Mouse (Mus musculus) natural killer cell, adult 2 months (primary cell): Measurements from ENCODE around the gene Flywch2.

Experiments used
- DNase-seq, 2 experiments: peaks; one replicate each; pipeline ENCODE4 v3.0.0; 2022; ENCODE audit warnings: low spot score in 2 of 2

Gene Flywch2

DNA sequence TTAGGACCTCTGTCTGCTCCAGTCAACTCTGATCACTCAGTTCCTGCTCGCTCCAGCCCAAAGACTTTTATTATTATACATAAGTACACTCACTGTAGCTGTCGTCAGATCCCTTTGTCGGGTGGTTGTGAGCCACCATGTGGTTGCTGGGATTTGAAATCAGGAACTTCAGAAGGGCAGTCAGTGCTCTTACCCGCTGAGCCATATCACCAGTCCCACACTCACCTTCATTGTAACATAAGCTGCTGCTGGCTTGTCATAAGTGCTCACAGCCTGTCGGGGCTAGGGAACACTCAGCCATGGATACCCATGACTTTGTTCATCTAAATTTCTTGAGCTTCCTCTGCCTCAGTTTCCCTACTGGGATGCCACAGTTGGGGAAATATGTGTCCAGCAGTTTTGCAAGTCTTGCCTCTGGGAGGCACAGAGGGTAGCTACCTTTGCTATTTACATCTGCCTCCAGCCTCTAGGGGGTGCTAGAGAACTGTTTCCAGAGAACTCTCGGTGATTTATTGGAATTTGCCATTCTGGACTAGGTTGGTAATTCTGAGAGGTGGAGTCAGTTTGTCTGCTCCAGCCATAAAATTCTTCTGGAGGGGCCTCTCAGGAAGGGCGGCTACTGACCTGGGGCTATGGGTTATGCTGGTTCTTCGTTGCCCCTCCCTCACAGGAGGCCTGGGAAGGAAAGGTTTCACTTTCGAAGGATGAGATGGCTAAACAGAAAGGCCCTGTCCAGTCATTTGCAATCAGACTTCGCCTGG is 37.1 kb downstream of the Flywch2 start:
- peak; percentile 71 to 72 for DNase-seq

- DNase-seq = peak; percentile 42 to 77
Measured at GRCm38 (mm10) chr17:23748026-23748425, 37.9 kb downstream of the Flywch2 start.

- no peak for DNase-seq
Measured at GRCm38 (mm10) chr17:23747471-23747870, 38.4 kb downstream of the Flywch2 start.

- no peak for DNase-seq
Measured at GRCm38 (mm10) chr17:23746767-23747166, 39.1 kb downstream of the Flywch2 start.

GRCm38 (mm10) chr17:23746311-23746710 is 39.6 kb downstream of the Flywch2 start:
- no peak for DNase-seq

- no peak for DNase-seq
Measured at GRCm38 (mm10) chr17:23745301-23746251, 40.3 kb downstream of the Flywch2 start, which contains the start of gene Kremen2. Kremen2 (minus strand) TSS chr17:23745833.

DNA sequence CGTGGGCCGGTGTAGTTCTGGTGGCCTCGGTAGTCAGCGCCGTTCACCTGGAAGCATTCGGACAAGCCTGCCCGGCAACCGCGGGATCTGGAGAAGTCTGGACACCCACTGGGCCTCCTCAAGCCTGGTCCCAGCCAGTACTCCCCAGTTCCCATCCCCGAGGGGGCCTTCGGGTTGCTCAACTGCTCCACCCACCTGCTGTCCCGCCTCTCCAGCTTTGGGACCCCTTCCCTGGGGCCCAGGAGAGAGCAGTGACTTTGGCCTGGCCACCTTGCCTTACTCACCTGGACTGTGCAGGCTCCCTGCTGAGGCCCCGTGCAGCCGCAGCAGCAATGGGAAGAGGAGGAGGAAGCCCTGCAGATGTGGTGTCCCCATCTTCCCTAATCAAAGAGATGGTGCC is 41.2 kb downstream of the Flywch2 start:
- no peak for DNase-seq

GRCm38 (mm10) chr17:23744076-23744475 is 41.8 kb downstream of the Flywch2 start:
- DNase-seq = no peak

DNA sequence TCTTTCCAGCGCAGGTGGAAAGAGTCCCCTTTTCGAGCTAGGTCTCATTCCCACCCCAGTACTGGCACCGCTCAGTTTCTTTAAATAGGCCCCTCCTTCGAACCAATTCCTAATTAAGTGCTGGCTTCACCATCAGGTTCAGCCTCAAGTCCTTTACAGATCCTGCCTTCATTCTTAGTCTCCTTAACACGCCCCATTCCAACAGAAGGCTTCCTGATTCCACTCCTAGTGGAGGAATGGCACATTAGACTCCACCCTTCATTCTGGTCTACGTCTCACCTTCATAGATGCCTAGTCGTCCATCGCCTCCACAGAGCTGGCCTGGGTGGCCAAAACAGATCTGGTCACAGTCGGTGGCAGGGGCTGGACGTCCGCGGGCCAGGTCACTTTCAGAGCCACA is 42.9 kb downstream of the Flywch2 start:
- no peak for DNase-seq

DNA sequence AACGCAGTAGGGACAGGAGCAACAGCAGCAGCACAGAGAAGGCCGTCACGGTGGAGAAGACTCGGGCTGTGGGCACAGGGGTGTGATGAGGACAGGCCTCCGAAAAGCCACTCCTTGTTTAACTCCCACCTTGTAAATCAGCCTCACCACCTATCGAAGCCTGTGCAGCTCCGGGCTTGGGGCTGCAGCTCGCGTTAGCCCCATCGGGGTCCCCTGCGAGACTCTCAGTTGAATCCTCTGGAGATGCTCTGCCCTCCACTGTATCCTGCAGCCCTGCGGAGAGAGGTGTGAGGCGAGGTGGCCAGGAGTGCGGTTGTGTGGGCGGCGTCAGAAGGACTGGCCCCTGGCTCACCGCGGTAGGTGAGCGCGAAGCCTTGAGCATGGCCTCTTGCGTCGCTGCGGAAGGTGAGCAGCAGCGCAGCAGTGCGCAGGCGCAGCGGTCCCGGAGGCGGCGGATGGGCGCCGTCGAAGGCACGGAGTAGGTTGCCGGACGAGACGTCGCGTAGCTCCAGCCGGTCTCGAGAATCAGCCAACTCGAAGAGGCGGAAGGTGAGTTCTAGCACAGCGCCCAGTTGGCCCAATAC is 43.6 kb downstream of the Flywch2 start:
- peak; percentile 49 to 58 for DNase-seq

DNA sequence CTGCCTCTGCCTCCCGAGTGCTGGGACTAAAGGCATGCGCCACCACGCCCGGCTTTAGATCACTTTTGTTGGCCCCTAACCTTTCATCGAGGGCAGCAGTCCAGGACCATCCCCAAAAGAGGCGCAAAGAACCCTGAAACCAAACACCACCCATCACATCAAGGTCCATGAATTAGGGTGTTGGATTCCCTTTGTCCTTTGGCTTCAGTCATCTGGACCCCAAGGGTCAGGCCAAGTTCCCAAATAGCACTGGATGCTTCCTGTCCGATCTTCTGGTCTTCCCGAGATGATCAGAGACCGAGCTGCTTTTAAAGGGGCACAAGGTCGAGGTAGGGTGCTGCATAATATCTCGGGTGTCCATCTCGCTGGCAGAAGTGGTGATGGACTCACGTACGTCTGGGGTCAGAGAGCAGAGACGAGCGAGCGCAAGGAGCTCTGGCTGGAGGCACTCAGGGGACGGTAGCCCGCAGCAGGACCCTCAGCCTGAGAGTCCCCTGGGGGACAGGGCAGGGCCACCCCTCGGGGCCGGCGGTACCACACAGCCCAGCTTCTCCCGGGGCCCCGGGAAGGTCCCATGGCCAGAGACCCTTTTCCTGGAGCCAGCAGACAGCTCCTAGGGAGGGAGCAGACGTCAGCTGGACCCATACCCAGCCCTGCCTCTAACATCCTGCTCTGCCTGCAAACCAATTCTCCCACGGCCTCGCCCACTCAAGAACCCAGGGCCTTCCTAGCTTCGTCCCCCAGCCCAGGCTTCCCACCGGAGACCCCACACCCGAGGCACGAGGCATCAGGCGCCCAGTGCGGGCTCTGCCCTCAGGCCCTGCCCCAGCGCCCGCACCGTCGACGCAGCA is 44.3 kb downstream of the Flywch2 start:
- no peak for DNase-seq

DNA sequence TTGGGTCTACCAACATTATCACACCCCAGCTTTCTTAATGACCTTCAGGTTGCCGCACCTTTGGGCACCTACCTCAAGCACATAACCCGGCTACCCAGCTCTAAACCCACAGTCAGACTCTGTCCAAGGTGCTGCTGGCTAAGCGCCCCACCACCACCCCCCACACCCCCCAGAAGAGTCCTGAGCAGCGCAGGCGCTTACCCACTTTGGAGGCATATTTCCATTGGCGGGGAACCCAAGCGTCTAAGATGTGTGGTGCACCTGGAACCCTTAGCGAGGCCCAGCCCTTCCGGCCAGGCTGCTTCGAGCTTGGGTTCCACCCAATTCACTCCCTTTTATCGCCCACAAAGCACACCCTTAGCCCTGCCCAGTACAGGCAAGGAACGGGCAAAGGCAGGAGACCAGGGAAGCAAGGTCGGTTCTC is 45.3 kb downstream of the Flywch2 start, which contains the start of gene Paqr4:
TSS of gene Paqr4 (minus strand) at position 270 of the 424 bp plus-strand sequence.
- no peak for DNase-seq

DNA sequence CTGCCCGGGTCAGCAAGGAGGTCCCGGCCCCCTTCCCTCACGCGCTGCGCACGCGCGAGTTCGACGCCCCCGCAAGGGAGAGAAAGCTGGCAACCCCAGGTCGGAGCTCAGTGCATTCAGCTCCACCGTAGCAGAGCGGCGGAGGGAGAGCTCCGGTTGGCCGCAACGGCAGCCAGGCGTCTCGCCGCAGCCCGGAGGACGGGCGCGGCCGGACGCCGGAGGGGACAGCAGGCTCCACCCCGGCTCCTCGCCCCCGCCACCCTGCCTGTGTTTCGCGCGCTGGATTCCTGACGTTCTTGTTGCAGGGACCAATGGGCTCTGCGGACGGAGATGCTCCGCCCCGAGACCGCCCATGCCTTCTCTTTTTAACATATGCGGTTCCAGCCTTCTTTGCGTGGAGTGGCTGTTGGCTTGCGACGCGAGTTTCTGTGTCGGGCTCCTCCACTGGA is 45.7 kb downstream of the Flywch2 start:
- peak; percentile 76 to 78 for DNase-seq

DNA sequence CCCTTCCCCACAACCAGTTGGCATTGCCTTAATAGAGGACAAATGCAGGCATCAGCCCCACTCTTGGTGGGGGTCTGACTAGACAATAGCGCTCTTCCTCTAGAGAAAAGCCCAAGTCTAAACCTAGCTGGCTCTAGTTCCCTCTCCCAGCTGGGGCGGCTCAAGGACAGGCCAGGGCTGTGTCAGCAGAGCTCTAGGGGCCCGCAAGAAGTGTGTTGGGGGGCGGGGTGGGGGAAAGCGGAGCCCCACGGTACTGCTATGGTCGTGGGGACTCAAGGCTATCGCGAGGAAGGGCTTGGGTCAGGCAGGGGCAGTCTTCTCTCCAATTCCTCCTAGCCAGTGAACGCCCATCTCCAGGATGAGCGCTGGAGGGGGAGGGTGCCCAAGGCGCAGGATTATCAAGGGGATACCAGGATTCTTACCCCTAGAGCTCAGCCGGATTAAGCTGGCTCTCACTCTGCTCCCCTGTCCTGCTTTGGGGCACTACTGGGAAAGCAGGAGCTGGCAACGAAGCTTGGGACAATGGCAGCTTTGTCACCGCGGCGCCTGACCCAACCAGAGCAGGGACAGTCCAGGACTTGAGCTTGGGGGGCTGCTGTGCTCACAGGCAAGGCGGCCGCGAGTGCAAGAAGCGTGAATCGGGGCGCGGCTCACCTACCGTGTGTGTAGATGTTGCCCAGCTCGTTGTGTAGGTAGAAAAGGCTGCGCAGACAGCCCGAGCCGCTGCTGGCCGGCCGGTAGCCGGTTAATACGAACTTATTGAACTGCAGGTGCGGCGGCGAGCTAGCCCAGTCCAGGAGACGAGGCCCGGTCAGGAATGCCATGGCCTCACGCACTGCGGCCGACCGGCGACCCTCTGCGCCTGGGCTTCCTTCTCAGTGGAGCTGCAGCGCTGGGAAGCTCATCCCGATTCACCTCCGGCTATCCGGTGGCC is 46.4 kb downstream of the Flywch2 start:
- DNase-seq = no peak

GRCm38 (mm10) chr17:23738836-23739201 is 47.1 kb downstream of the Flywch2 start:
- DNase-seq = no peak

- DNase-seq = no peak
Measured at GRCm38 (mm10) chr17:23737493-23738445, 48.1 kb downstream of the Flywch2 start.

- no peak for DNase-seq
Measured at GRCm38 (mm10) chr17:23734341-23734740, 51.5 kb downstream of the Flywch2 start.

GRCm38 (mm10) chr17:23730441-23730840 is 55.4 kb downstream of the Flywch2 start:
- DNase-seq = no peak
